Mouse (Mus musculus) kidney, adult 2 months (tissue): ENCODE results near the gene Rdh5.

Experiments
- CTCF ChIP-seq: fragments of 200-500 bp; conservative IDR thresholded peaks from 2 replicates; pipeline ENCODE4 v1.5.1; 2011; ENCODE audit warnings: low read depth, mild to moderate bottlenecking, control low read depth, low read length, moderate library complexity, mixed read lengths; ENCODE audit not compliant: insufficient read depth, insufficient read length
- POLR2A ChIP-seq: fragments of 200-500 bp; IDR thresholded peaks from one replicate; pipeline ENCODE4 v1.6.1; 2011; ENCODE audit warnings: low read depth, low read length, control low read depth

GRCm38 (mm10) chr10:128882067-128882466, 40.6 kb downstream of the Rdh5 start:
- TF ChIP-seq CTCF (no peak), POLR2A (no peak)
